Mouse (Mus musculus): ENCODE results near the gene Pip4k2b.

- TF ChIP-seq CTCF (IDR thresholded peaks at IDR 0.05; ENCODE audit: low read depth), result no peak
- TF ChIP-seq EP300 (optimal IDR thresholded peaks at IDR 0.05), result no peak
Measured at GRCm38 (mm10) chr11:97742157-97742556, 2.3 kb downstream of the Pip4k2b start.
